Mouse (Mus musculus): ENCODE measurements around the gene Zfp316.

The Zfp316 gene

DNA sequence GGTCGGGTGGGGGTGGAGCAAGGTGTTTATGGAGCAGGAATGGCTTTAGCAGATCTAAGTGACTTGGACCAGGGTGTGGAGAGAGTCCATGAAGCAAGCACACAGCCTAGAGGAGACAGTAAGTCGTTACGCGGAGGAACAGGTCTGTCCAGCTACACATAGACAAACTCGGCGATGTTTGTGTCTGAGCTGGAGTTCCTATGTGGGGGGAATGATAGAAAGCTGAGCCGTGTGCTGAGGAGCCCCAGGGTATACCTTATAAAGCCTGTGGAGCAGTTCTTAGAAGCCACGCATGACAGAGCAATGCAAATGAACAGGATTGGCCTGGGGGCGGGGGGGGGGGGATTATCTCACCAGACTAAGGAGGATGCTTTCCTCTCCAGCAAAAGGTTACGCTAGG, 9.4 kb upstream of the Zfp316 start:
- DNase-seq (ENCODE audit: low spot score in 2 of 2): no peak

- no peak for DNase-seq (ENCODE audit: low spot score in 2 of 2)
Observed at GRCm38 (mm10) chr5:143275761-143276160, 5.9 kb upstream of the Zfp316 start.

GRCm38 (mm10) chr5:143272540-143273330, 2.9 kb upstream of the Zfp316 start:
- no peak for DNase-seq (ENCODE audit: low spot score in 2 of 2)

- DNase-seq (ENCODE audit: low spot score in 2 of 2): no peak
Observed at GRCm38 (mm10) chr5:143272108-143272507, 2.3 kb upstream of the Zfp316 start.

DNA sequence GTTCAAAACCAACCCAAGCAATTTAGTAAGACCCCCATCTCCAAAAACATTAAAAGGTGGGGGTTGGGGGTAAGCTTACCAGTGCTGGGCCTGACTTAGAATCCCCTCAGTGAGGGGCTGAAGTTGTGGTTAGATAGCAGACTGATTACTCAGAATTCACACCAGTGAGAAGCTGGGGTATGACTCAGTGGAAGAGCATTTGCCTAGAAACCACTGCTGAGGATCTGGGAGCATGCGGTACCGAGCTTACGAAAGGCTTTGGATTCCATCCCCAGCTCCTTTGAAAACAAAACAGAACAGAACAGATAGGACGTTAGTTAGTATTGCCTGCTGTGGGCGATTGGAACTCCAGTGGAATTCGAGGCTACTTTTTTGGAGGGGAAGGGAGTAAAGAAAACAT, 1.8 kb upstream of the Zfp316 start:
- peak in 1 of 2 experiments; percentile 21 for DNase-seq (ENCODE audit: low spot score in 2 of 2)

DNA sequence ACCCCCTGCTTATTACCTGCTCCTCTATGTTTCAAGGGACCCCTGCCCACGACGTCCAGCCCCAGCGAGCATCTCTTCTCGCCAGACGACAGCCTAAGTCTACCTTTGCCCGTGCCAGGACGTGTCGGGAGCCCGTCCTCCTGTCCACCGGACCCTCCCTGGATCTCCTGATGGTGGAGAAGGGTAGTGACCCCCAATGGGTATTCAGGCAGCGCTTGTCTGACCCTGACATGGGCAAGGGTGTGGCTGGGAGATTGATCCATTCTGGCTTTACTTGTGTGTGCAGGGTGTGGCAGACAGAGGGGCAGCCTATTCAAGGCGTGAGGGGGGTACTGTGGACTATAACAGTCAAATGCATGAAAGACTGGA, 313 bp upstream of the Zfp316 start:
- no peak for DNase-seq (ENCODE audit: low spot score in 2 of 2)

DNA sequence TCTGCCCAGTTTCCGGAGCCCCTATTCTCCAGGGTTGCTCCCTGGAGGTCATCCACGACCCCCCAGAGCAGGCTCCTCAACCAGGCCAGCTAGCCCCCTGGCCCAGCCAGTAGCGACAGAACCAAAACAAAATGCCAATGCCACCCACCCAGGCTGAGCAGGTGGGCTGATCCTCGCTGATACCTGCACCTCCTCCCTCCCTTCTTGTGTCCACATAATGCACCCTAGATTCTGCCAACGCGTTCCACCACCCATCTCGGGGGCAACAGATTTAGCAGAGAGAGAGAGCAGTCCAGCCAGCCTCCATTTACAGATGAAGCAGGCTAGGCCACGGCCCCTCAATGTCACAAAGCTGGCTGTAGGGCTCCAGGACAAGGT, 848 bp downstream of the Zfp316 start:
- DNase-seq (ENCODE audit: low spot score in 2 of 2): peak in 1 of 2 experiments; percentile 25

DNA sequence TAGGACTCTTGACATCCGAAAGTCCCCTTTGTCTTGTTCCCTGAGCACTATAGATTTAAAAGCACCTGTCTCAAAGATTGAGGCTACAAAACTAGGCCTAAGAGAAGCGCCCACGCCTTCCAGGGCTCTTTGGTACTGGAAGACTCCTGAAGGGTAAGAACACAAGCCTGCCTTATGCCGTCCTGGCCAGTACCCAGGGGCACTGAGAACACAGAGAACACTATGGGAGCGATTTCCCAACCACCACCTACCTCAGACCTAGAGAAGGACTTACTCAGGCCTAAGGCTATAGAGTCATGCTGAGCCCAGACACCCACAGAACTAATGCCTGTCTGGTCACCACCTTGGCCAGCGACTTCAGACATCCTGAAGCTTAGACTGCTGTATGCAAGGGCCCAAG, 3.0 kb downstream of the Zfp316 start:
- no peak for DNase-seq (ENCODE audit: low spot score in 2 of 2)

- no peak for DNase-seq (ENCODE audit: low spot score in 2 of 2)
Observed at GRCm38 (mm10) chr5:143265409-143265808, 4.4 kb downstream of the Zfp316 start.

DNA sequence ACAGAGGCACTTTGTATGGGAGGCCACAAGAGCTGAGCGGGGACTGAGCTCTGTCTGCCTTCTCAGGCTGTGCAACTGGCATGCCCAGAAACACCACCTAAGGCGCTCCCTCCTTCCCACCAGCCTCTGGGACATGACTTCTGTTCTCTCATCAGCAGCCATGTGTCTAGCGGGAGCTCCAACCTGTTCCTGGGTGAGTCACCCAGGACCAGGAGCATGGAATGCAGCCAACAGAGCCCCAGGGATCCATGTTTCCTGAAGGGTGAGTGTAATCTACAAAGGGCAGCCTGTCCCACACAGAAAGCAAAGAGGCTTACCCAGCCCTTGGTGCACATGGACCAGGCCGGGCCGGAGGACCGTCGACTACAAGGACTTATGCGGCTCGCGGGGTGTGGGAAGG, 5.1 kb downstream of the Zfp316 start:
- no peak for DNase-seq (ENCODE audit: low spot score in 2 of 2)

GRCm38 (mm10) chr5:143261636-143262035, 8.2 kb downstream of the Zfp316 start:
- DNase-seq (ENCODE audit: low spot score in 2 of 2): peak; percentile 34 to 79

GRCm38 (mm10) chr5:143255802-143256201, 14.0 kb downstream of the Zfp316 start:
- no peak for DNase-seq (ENCODE audit: low spot score in 2 of 2)

DNA sequence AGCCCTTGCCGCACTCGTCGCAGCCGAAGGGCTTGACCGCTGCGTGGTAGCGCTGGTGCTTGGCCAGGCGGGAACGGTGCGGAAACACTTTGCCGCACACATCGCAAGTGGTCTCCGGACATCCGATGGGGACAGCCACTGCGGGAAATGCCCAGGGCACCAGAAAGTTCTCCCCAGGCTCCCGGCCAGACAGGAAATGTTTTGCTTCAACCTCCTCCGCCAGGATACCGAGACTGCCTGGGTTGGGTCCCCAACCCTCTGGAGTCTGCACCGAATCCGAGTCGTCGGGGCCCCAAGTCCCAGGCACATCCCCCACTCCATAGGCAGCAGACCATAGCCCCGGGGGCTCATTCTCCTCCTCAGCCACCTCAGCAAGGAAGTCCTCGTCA, 14.7 kb downstream of the Zfp316 start:
- DNase-seq (ENCODE audit: low spot score in 2 of 2): no peak

- DNase-seq (ENCODE audit: low spot score in 2 of 2): no peak
Observed at GRCm38 (mm10) chr5:143254487-143255130, 15.2 kb downstream of the Zfp316 start.

GRCm38 (mm10) chr5:143253881-143254486, 15.8 kb downstream of the Zfp316 start:
- DNase-seq (ENCODE audit: low spot score in 2 of 2): no peak

- no peak for DNase-seq (ENCODE audit: low spot score in 2 of 2)
Observed at GRCm38 (mm10) chr5:143253186-143253880, 16.5 kb downstream of the Zfp316 start.

GRCm38 (mm10) chr5:143252791-143253185, 17.0 kb downstream of the Zfp316 start:
- DNase-seq (ENCODE audit: low spot score in 2 of 2): no peak

- no peak for DNase-seq (ENCODE audit: low spot score in 2 of 2)
Observed at GRCm38 (mm10) chr5:143252039-143252438, 17.8 kb downstream of the Zfp316 start.

DNA sequence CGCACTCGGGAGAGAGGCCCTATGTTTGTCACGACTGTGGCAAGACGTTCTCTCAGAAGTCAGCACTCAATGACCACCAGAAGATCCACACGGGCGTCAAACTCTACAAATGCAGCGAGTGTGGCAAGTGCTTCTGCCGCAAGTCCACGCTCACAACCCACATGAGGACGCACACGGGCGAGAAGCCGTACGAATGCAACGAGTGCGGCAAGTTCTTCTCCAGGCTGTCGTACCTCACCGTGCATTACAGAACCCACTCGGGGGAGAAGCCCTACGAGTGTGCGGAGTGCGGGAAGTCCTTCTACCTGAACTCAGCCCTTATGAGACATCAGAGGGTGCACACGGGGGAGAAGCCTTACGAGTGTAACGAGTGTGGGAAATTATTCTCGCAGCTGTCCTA, 24.9 kb downstream of the Zfp316 start:
- DNase-seq (ENCODE audit: low spot score in 2 of 2): no peak

GRCm38 (mm10) chr5:143236036-143236435, 33.8 kb downstream of the Zfp316 start:
- no peak for DNase-seq (ENCODE audit: low spot score in 2 of 2)

- peak; percentile 95 to 98 for DNase-seq (ENCODE audit: low spot score in 2 of 2)
Observed at GRCm38 (mm10) chr5:143235028-143235693, 34.7 kb downstream of the Zfp316 start, which contains the start of gene Zfp12. Zfp12 (plus strand) TSS chr5:143235163.

DNA sequence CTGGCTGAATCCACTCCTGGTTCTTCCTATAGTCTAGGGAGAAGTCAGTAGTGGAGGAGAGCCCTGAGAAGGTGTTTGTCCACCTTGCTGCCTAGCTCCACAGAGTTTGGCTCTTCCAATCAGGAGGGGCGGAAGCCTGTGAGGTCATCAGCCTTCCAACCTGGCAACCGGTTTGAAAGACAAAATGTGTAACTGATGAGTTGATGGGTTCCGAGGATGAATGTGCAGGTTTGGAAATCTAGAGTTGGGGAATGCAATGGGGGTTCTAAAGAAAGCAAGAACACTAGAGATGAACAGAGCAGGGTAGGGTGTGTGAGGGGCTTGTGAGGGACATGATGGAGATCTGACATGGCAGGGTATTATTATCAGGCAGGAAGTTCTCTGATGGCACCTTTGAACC, 43.0 kb downstream of the Zfp316 start, which contains the start of gene Spdye4a:
TSS of gene Spdye4a (minus strand) at position 101 of the 400 bp plus-strand sequence.
- DNase-seq (ENCODE audit: low spot score in 2 of 2): no peak

Data from frontal cortex, postnatal 36 days (tissue).